Mouse (Mus musculus): ENCODE measurements at regions not wholly inside any gene's neighbourhood (a gene's known extent, or its start where the extent isn't known, plus 50 kb on each side); places are given as distances from the start of the nearest gene placed in this dataset.

DNA sequence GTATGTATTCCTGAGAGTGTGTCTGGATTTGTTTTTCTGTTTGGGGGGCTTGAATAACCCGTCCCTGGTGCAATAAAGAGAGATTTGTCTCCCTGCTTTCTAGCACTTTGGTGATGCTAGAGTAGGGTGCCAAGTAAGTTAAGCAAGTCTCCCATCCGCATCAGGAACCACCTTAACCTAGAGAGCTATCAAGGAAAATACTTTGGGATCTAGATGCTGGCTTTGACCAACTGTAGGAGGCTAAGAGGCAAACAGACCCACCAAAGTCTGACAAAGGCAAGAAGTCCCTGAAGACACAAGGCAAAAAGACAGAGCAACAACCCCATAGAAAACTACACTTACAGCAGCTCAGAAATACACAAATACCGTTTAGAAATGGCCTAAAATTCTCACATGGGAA lies 163.8 kb upstream of the Tmem161b start:
- WGBS, result 67% methylated on average over 3 of the region's 3 CpGs
- no peak for TF ChIP-seq POLR2A (IDR thresholded peaks at IDR 0.05; ENCODE audit: borderline replicate concordance, extremely low read depth, low read depth, low read length)
- no peak for TF ChIP-seq CTCF (IDR thresholded peaks at IDR 0.05; ENCODE audit: insufficient read depth, low read length)
- no peaks in the 10 kb centered on the region for H3K4me1 ChIP-seq (ENCODE audit: control insufficient read depth, insufficient read depth, low read length)
- H3K4me3 ChIP-seq (replicated peaks; ENCODE audit: extremely low read depth, low read depth, low read length), result no peak overlapping the region
- DNase-seq, result no peak

GRCm38 (mm10) chr13:84059031-84059651 lies 163.0 kb upstream of the Tmem161b start:
- no peak overlapping the region for H3K4me3 ChIP-seq (replicated peaks; ENCODE audit: extremely low read depth, low read depth, low read length)
- no peaks in the 10 kb centered on the region for H3K4me1 ChIP-seq (ENCODE audit: control insufficient read depth, insufficient read depth, low read length)
- no peak for TF ChIP-seq CTCF (IDR thresholded peaks at IDR 0.05; ENCODE audit: insufficient read depth, low read length)
- TF ChIP-seq POLR2A (IDR thresholded peaks at IDR 0.05; ENCODE audit: borderline replicate concordance, extremely low read depth, low read depth, low read length), result no peak
- WGBS, result 15% methylated on average over 10 of the region's 10 CpGs
- no peak for DNase-seq

GRCm38 (mm10) chr13:84059661-84060452 lies 162.2 kb upstream of the Tmem161b start:
- no peak for DNase-seq
- TF ChIP-seq POLR2A (IDR thresholded peaks at IDR 0.05; ENCODE audit: borderline replicate concordance, extremely low read depth, low read depth, low read length) (no peak), CTCF (IDR thresholded peaks at IDR 0.05; ENCODE audit: insufficient read depth, low read length) (no peak)
- 27% methylated on average over 5 of the region's 5 CpGs for WGBS
- Histone ChIP-seq H3K4me1 (ENCODE audit: control insufficient read depth, insufficient read depth, low read length) (no peaks in the 10 kb centered on the region), H3K4me3 (replicated peaks; ENCODE audit: extremely low read depth, low read depth, low read length) (no peak overlapping the region)

DNA sequence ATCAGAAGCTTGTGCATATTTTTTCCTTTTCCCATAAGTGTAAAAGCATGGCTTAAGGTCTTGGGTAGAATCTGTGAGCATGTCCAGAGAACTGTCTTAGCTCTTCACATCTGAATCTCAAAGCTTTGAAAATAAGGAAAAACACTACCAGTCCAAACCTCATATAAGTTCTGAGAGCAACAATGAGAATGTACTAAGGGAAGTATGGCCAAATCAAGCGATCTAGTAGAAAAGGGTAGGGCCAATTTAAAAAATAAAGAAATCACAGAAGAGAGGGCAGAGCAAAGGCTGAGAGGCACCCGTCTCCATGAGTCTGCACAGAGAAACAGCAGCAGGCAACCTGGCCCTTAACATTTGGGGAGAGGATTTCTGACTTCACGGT lies 161.7 kb upstream of the Tmem161b start:
- Histone ChIP-seq H3K4me3 (replicated peaks; ENCODE audit: extremely low read depth, low read depth, low read length) (no peak overlapping the region), H3K4me1 (ENCODE audit: control insufficient read depth, insufficient read depth, low read length) (no peaks in the 10 kb centered on the region)
- no peak for DNase-seq
- WGBS, result 78% methylated on average over 3 of the region's 3 CpGs
- TF ChIP-seq POLR2A (IDR thresholded peaks at IDR 0.05; ENCODE audit: borderline replicate concordance, extremely low read depth, low read depth, low read length) (no peak), CTCF (IDR thresholded peaks at IDR 0.05; ENCODE audit: insufficient read depth, low read length) (no peak)

GRCm38 (mm10) chr13:84060906-84061305 lies 161.2 kb upstream of the Tmem161b start:
- WGBS, result 78% methylated on average over 3 of the region's 3 CpGs
- TF ChIP-seq POLR2A (IDR thresholded peaks at IDR 0.05; ENCODE audit: borderline replicate concordance, extremely low read depth, low read depth, low read length) (no peak), CTCF (IDR thresholded peaks at IDR 0.05; ENCODE audit: insufficient read depth, low read length) (no peak)
- Histone ChIP-seq H3K4me1 (ENCODE audit: control insufficient read depth, insufficient read depth, low read length) (no peaks in the 10 kb centered on the region), H3K4me3 (replicated peaks; ENCODE audit: extremely low read depth, low read depth, low read length) (no peak overlapping the region)
- no peak for DNase-seq

GRCm38 (mm10) chr13:84061820-84062480 lies 160.1 kb upstream of the Tmem161b start:
- WGBS, result 26% methylated on average over 7 of the region's 7 CpGs
- Histone ChIP-seq H3K4me1 (ENCODE audit: control insufficient read depth, insufficient read depth, low read length) (no peaks in the 10 kb centered on the region), H3K4me3 (replicated peaks; ENCODE audit: extremely low read depth, low read depth, low read length) (no peak overlapping the region)
- TF ChIP-seq POLR2A (IDR thresholded peaks at IDR 0.05; ENCODE audit: borderline replicate concordance, extremely low read depth, low read depth, low read length), result no peak
- no peak for TF ChIP-seq CTCF (IDR thresholded peaks at IDR 0.05; ENCODE audit: insufficient read depth, low read length)
- no peak for DNase-seq

- H3K4me3 ChIP-seq (replicated peaks; ENCODE audit: extremely low read depth, low read depth, low read length), result no peak overlapping the region
- no peak for DNase-seq
- no peak for TF ChIP-seq POLR2A (IDR thresholded peaks at IDR 0.05; ENCODE audit: borderline replicate concordance, extremely low read depth, low read depth, low read length)
- H3K4me1 ChIP-seq (ENCODE audit: control insufficient read depth, insufficient read depth, low read length), result no peaks in the 10 kb centered on the region
- WGBS, result 72% methylated on average over 2 of the region's 2 CpGs
These were observed 159.5 kb upstream of the Tmem161b start for GRCm38 (mm10) chr13:84062616-84063015.

GRCm38 (mm10) chr13:84063406-84063805 lies 158.7 kb upstream of the Tmem161b start:
- Histone ChIP-seq H3K4me3 (replicated peaks; ENCODE audit: extremely low read depth, low read depth, low read length) (no peak overlapping the region), H3K4me1 (ENCODE audit: control insufficient read depth, insufficient read depth, low read length) (no peaks in the 10 kb centered on the region)
- 33% methylated on average over 2 of the region's 2 CpGs for WGBS
- TF ChIP-seq POLR2A (IDR thresholded peaks at IDR 0.05; ENCODE audit: borderline replicate concordance, extremely low read depth, low read depth, low read length), result no peak
- no peak for TF ChIP-seq CTCF (IDR thresholded peaks at IDR 0.05; ENCODE audit: insufficient read depth, low read length)
- no peak for DNase-seq

- no peaks in the 10 kb centered on the region for H3K4me1 ChIP-seq (ENCODE audit: control insufficient read depth, insufficient read depth, low read length)
- 48% methylated on average over 5 of the region's 5 CpGs for WGBS
- no peak for TF ChIP-seq CTCF (IDR thresholded peaks at IDR 0.05; ENCODE audit: insufficient read depth, low read length)
- TF ChIP-seq POLR2A (IDR thresholded peaks at IDR 0.05; ENCODE audit: borderline replicate concordance, extremely low read depth, low read depth, low read length), result no peak
- no peak overlapping the region for H3K4me3 ChIP-seq (replicated peaks; ENCODE audit: extremely low read depth, low read depth, low read length)
- DNase-seq, result no peak
These were observed 157.7 kb upstream of the Tmem161b start for GRCm38 (mm10) chr13:84064291-84064940.
